Mouse (Mus musculus) intestine, embryonic 16.5 days (tissue): ENCODE results near the gene Fam189a1. TPM values are rescaled to one million over a fixed set of nuclear protein-coding genes. Genes with fewer than 3 reads are reported as not detected.

ENCODE experiments used
- ATAC-seq: fragments of 200-750 bp; cut with Nextera tagmentation; 2 replicates; pipeline ENCODE4 v1.8.0; 2017; ENCODE audit warnings: moderate TSS enrichment, moderate library complexity
- H3K27ac ChIP-seq: fragments of 300-500 bp; sonication (generic); 2 replicates; pipeline ENCODE4 v1.5.1; 2014; ENCODE audit warnings: mild to moderate bottlenecking, low read length
- H3K27me3 ChIP-seq: fragments of 300-500 bp; sonication (generic); replicated peaks from 2 replicates; pipeline ENCODE4 v1.6.1; 2014; ENCODE audit warnings: low read length, control low read depth, mixed read lengths; ENCODE audit not compliant: control insufficient read depth, insufficient read depth
- H3K36me3 ChIP-seq: fragments of 300-500 bp; sonication (generic); 2 replicates; pipeline ENCODE4 v1.6.1; 2014; ENCODE audit warnings: low read length, control low read depth; ENCODE audit not compliant: control insufficient read depth, insufficient read depth
- H3K4me1 ChIP-seq: fragments of 300-500 bp; sonication (generic); 2 replicates; pipeline ENCODE4 v1.6.1; 2014; ENCODE audit warnings: low read length, control low read depth, mixed read lengths; ENCODE audit not compliant: control insufficient read depth, insufficient read depth
- H3K4me2 ChIP-seq: fragments of 300-500 bp; sonication (generic); 2 replicates; pipeline ENCODE4 v1.6.1; 2014; ENCODE audit warnings: low read depth, low read length, control low read depth
- H3K4me3 ChIP-seq: fragments of 300-500 bp; sonication (generic); 2 replicates; pipeline ENCODE4 v1.5.1; 2014; ENCODE audit warnings: mild to moderate bottlenecking, low read length
- H3K9ac ChIP-seq: fragments of 300-500 bp; sonication (generic); 2 replicates; pipeline ENCODE4 v1.6.1; 2014; ENCODE audit warnings: low read depth, low read length
- H3K9me3 ChIP-seq: fragments of 300-500 bp; sonication (generic); 2 replicates; pipeline ENCODE4 v1.6.1; 2016; ENCODE audit warnings: low read length, control low read depth; ENCODE audit not compliant: control insufficient read depth
- WGBS: fragments of 180-500 bp; shearing (Covaris S2); extraction: QIAGEN DNeasy Blood & Tissue Kit; methylation state at CpG from one replicate; pipeline ENCODE4 v1.1.7; 2014; 5-methylcytosine and 5-hydroxymethylcytosine counted together
- polyA plus RNA-seq: library from polyadenylated mRNA; unstranded; fragments of >200 nt; fragmentation: Nextera tagmentation; extraction: Ambion mirVana; gene quantifications from 2 replicates; pipeline ENCODE4 v1.2.1, GENCODE M21; 2015

Gene Fam189a1
- polyA plus RNA-seq, 1 experiment from 2014 or later: 0.67 TPM

GRCm38 (mm10) chr7:64805100-64805499, 351.3 kb downstream of the Fam189a1 start:
- H3K4me3 ChIP-seq: no peak overlapping the region
- H3K4me1 ChIP-seq: no peaks in the 10 kb centered on the region
- H3K9me3 ChIP-seq: no peaks in the 10 kb centered on the region
- no peaks in the 10 kb centered on the region for H3K27me3 ChIP-seq
- no peak for ATAC-seq
- H3K36me3 ChIP-seq: no peaks in the 10 kb centered on the region
- WGBS: 79% methylated on average over 8 of the region's 8 CpGs
- no peak overlapping the region for H3K4me2 ChIP-seq
- no peak overlapping the region for H3K9ac ChIP-seq
- no peak overlapping the region for H3K27ac ChIP-seq

- Histone ChIP-seq H3K36me3 (no peaks in the 10 kb centered on the region), H3K4me3 (no peak overlapping the region), H3K4me2 (no peak overlapping the region), H3K9me3 (no peaks in the 10 kb centered on the region), H3K27me3 (no peaks in the 10 kb centered on the region), H3K27ac (no peak overlapping the region), H3K9ac (no peak overlapping the region), H3K4me1 (peaks cover 5% of the 10 kb centered on the region; the same call in 1 of the 2 replicates)
- ATAC-seq: no peak
- WGBS: 79% methylated on average over 6 of the region's 6 CpGs
These were observed 360.8 kb downstream of the Fam189a1 start for GRCm38 (mm10) chr7:64795554-64795953.

GRCm38 (mm10) chr7:64792031-64792430, 364.3 kb downstream of the Fam189a1 start:
- 50% methylated on average over 8 of the region's 8 CpGs for WGBS
- H3K4me2 ChIP-seq: no peak overlapping the region
- no peak overlapping the region for H3K27ac ChIP-seq
- ATAC-seq: no peak
- no peak overlapping the region for H3K9ac ChIP-seq
- H3K36me3 ChIP-seq: no peaks in the 10 kb centered on the region
- no peaks in the 10 kb centered on the region for H3K27me3 ChIP-seq
- no peaks in the 10 kb centered on the region for H3K9me3 ChIP-seq
- H3K4me1 ChIP-seq: peaks cover 5% of the 10 kb centered on the region; the same call in 1 of the 2 replicates
- no peak overlapping the region for H3K4me3 ChIP-seq

GRCm38 (mm10) chr7:64791145-64791544, 365.2 kb downstream of the Fam189a1 start:
- 51% methylated on average over 9 of the region's 9 CpGs for WGBS
- H3K4me1 ChIP-seq: peaks cover 5% of the 10 kb centered on the region; the same call in 1 of the 2 replicates
- ATAC-seq: peak; percentile 52; the same call in 1 of the 2 replicates
- H3K36me3 ChIP-seq: no peaks in the 10 kb centered on the region
- H3K27ac ChIP-seq: 0 out of 2 replicates have a peak overlapping the region, but pooled peaks have one; percentile 29
- H3K27me3 ChIP-seq: no peaks in the 10 kb centered on the region
- no peak overlapping the region for H3K9ac ChIP-seq
- no peak overlapping the region for H3K4me2 ChIP-seq
- no peak overlapping the region for H3K4me3 ChIP-seq
- H3K9me3 ChIP-seq: no peaks in the 10 kb centered on the region

- WGBS: 66% methylated on average over 3 of the region's 3 CpGs
- no peak overlapping the region for H3K4me3 ChIP-seq
- no peak overlapping the region for H3K9ac ChIP-seq
- H3K27me3 ChIP-seq: no peaks in the 10 kb centered on the region
- H3K4me2 ChIP-seq: no peak overlapping the region
- H3K9me3 ChIP-seq: no peaks in the 10 kb centered on the region
- no peak for ATAC-seq
- no peaks in the 10 kb centered on the region for H3K36me3 ChIP-seq
- H3K4me1 ChIP-seq: no peaks in the 10 kb centered on the region
- H3K27ac ChIP-seq: no peak overlapping the region
These were observed 371.3 kb downstream of the Fam189a1 start for GRCm38 (mm10) chr7:64785040-64785439.

GRCm38 (mm10) chr7:64779501-64779900, 376.9 kb downstream of the Fam189a1 start:
- no peaks in the 10 kb centered on the region for H3K9me3 ChIP-seq
- H3K4me2 ChIP-seq: no peak overlapping the region
- H3K4me1 ChIP-seq: no peaks in the 10 kb centered on the region
- no peaks in the 10 kb centered on the region for H3K36me3 ChIP-seq
- H3K4me3 ChIP-seq: no peak overlapping the region
- 72% methylated on average over 4 of the region's 4 CpGs for WGBS
- H3K27me3 ChIP-seq: no peaks in the 10 kb centered on the region
- no peak overlapping the region for H3K27ac ChIP-seq
- H3K9ac ChIP-seq: no peak overlapping the region
- no peak for ATAC-seq

- H3K4me1 ChIP-seq: no peaks in the 10 kb centered on the region
- no peak overlapping the region for H3K4me2 ChIP-seq
- no peak overlapping the region for H3K4me3 ChIP-seq
- no peaks in the 10 kb centered on the region for H3K27me3 ChIP-seq
- H3K27ac ChIP-seq: no peak overlapping the region
- 86% methylated on average over 13 of the region's 13 CpGs for WGBS
- no peak overlapping the region for H3K9ac ChIP-seq
- H3K36me3 ChIP-seq: no peaks in the 10 kb centered on the region
- H3K9me3 ChIP-seq: no peaks in the 10 kb centered on the region
- no peak for ATAC-seq
These were observed 379.5 kb downstream of the Fam189a1 start for GRCm38 (mm10) chr7:64776708-64777489.

- Histone ChIP-seq H3K36me3 (no peaks in the 10 kb centered on the region), H3K27ac (no peak overlapping the region), H3K4me1 (no peaks in the 10 kb centered on the region), H3K4me2 (no peak overlapping the region), H3K27me3 (no peaks in the 10 kb centered on the region), H3K4me3 (no peak overlapping the region), H3K9me3 (no peaks in the 10 kb centered on the region), H3K9ac (no peak overlapping the region)
- WGBS: 49% methylated on average over 10 of the region's 10 CpGs
- no peak for ATAC-seq
These were observed 382.9 kb downstream of the Fam189a1 start for GRCm38 (mm10) chr7:64773465-64773864.

GRCm38 (mm10) chr7:64770779-64771390, 385.5 kb downstream of the Fam189a1 start:
- Histone ChIP-seq H3K9me3 (no peaks in the 10 kb centered on the region), H3K4me1 (no peaks in the 10 kb centered on the region), H3K9ac (no peak overlapping the region), H3K27ac (no peak overlapping the region), H3K27me3 (no peaks in the 10 kb centered on the region), H3K4me3 (no peak overlapping the region), H3K4me2 (no peak overlapping the region), H3K36me3 (no peaks in the 10 kb centered on the region)
- 76% methylated on average over 8 of the region's 8 CpGs for WGBS
- no peak for ATAC-seq
